Mouse (Mus musculus): ENCODE results near the gene Mtif3. TPM values are rescaled to one million over a fixed set of nuclear protein-coding genes. Genes with fewer than 3 reads are reported as not detected.

Gene Mtif3
- polyA plus RNA-seq, 2 experiments: 6.1 to 13.7 TPM

DNA sequence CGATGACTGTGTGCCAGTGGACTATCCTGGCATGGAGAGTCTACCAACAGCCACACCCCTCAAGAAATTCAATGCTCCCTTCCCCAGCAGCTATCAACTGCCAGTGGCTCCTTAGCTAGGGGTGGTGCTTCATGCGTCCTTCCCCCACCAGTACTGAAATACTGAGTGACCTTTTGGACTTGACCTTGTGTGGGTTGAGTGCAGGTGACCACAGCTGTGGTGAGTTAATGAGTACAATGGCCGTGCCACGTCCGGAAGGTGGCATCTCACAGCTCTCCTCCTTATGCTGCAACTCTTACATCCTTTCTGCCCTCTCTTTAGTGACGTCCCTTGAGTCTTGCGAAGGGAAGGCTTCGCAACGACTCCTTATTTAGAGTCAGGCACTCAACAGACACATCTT, 9.8 kb upstream of the Mtif3 start:
- no peak overlapping the region for H3K4me2 ChIP-seq (ENCODE audit: low read depth)
- 76% methylated on average over 9 of the region's 9 CpGs for WGBS (ENCODE audit: insufficient replicate concordance)
- H3K9ac ChIP-seq (replicated peaks): no peak overlapping the region
- no peaks in the 10 kb centered on the region for H3K9me3 ChIP-seq (ENCODE audit: control insufficient read depth, low read length)
- no peak overlapping the region for H3K4me3 ChIP-seq (ENCODE audit: insufficient read depth in 1 of 2, low read depth in 2 of 2, low read length in 2 of 2)
- H3K27me3 ChIP-seq (ENCODE audit: control insufficient read depth, insufficient read depth, low read length): no peaks in the 10 kb centered on the region
- H3K27ac ChIP-seq: no peak overlapping the region
- TF ChIP-seq EP300 (IDR thresholded peaks at IDR 0.05; ENCODE audit: low read depth) (no peak), CTCF (IDR thresholded peaks at IDR 0.05; ENCODE audit: low read depth) (no peak)
- DNase-seq (ENCODE audit: low read depth in 3 of 3, low spot score in 3 of 3) (no peak), ATAC-seq (ENCODE audit: insufficient read depth) (no peak)
- H3K36me3 ChIP-seq (replicated peaks; ENCODE audit: control insufficient read depth, insufficient read depth, low read depth): no peaks in the 10 kb centered on the region
- peaks cover 0 to 8% of the 10 kb centered on the region in 2 experiments; a peak in 2 of 4 replicates for H3K4me1 ChIP-seq (replicated peaks; ENCODE audit: control insufficient read depth in 2 of 2, insufficient read depth in 2 of 2, low read length in 1 of 2)

DNA sequence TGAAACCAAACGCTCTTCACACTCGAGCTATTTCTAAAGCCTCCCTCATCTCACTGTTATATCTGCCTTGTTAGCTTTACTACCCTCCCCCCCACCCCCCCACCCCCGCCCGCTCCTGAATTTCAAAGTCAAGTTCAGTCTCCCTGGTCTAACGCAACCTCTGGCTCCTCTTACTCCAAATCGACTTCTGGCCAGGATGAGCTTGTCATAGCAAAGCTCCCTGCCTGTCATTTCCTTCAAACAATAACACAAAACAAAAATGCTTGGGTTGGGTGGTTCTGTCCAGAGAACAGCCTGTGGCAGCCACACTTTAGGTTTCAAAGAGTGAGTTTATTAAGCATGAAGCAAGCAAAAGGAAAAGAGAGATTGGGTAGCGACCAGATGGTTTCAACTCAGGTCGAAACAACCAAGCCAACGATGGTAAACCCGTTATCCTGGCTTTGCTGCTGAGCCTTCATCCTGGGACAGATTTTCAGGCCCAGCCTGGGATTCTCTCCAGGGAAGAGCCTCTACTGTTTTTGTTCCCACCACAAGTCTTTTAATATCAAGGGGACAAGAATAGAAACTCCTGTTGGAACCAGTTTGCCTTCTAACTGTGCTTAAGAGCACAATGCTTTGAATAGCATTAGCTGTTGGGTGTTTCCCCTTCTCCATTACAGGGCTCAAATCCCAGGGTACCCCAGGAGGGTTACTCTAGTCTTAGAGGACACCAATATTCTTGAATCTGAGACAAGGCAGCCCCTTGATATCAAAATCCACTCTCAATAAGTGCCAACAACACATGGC, 8.4 kb upstream of the Mtif3 start:
- Histone ChIP-seq H3K4me2 (ENCODE audit: low read depth) (no peak overlapping the region), H3K4me1 (replicated peaks; ENCODE audit: control insufficient read depth in 2 of 2, insufficient read depth in 2 of 2, low read length in 1 of 2) (peaks cover 0 to 8% of the 10 kb centered on the region in 2 experiments; a peak in 2 of 4 replicates), H3K9ac (replicated peaks) (no peak overlapping the region), H3K36me3 (replicated peaks; ENCODE audit: control insufficient read depth, insufficient read depth, low read depth) (no peaks in the 10 kb centered on the region), H3K9me3 (ENCODE audit: control insufficient read depth, low read length) (no peaks in the 10 kb centered on the region), H3K27me3 (ENCODE audit: control insufficient read depth, insufficient read depth, low read length) (no peaks in the 10 kb centered on the region), H3K4me3 (ENCODE audit: insufficient read depth in 1 of 2, low read depth in 2 of 2, low read length in 2 of 2) (no peak overlapping the region), H3K27ac (no peak overlapping the region)
- TF ChIP-seq EP300 (IDR thresholded peaks at IDR 0.05; ENCODE audit: low read depth) (no peak), CTCF (IDR thresholded peaks at IDR 0.05; ENCODE audit: low read depth) (no peak)
- ATAC-seq (ENCODE audit: insufficient read depth): no peak
- no peak for DNase-seq (ENCODE audit: low read depth in 3 of 3, low spot score in 3 of 3)
- 57% methylated on average over 10 of the region's 10 CpGs for WGBS (ENCODE audit: insufficient replicate concordance)

DNA sequence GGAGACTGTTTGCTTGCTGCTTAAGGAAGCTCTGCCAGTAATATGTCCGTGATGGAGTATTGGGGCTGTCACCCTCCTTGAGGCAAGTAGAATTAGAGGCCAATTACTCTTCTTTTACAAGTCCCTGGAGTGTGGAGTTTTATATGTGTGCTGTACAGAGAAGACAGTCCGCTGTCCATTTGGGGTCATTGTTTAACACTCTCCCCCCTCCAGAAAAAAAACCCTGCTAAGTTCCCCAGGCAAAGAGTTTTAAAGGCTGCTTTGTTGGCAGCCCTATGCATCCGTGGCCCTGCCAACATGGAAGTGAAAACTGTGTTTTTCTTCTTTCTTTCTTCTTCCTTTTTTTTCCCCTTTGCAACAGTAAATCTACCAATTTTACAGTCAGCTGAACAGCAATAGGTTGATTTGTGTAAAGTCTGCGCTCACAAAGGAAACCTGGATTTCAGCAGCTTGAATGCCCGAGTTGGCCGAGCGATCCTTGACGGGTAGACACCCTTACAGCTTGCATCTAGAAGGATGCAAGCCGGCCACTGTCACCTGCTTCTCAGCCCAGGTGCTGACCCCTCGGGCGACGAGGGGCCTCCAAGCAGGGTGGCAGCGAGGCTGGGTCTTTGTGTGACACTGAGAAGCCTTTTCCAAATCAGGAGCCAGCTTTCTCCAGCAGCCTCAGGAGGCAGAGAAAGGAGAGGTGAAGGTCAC, 5.2 kb upstream of the Mtif3 start:
- Histone ChIP-seq H3K4me1 (replicated peaks; ENCODE audit: control insufficient read depth in 2 of 2, insufficient read depth in 2 of 2, low read length in 1 of 2) (peaks cover 0 to 11% of the 10 kb centered on the region in 2 experiments; a peak in 2 of 4 replicates), H3K4me3 (ENCODE audit: insufficient read depth in 1 of 2, low read depth in 2 of 2, low read length in 2 of 2) (no peak overlapping the region), H3K9ac (replicated peaks) (no peak overlapping the region), H3K4me2 (ENCODE audit: low read depth) (no peak overlapping the region), H3K9me3 (ENCODE audit: control insufficient read depth, low read length) (no peaks in the 10 kb centered on the region), H3K27ac (no peak overlapping the region), H3K36me3 (replicated peaks; ENCODE audit: control insufficient read depth, insufficient read depth, low read depth) (no peaks in the 10 kb centered on the region), H3K27me3 (ENCODE audit: control insufficient read depth, insufficient read depth, low read length) (no peaks in the 10 kb centered on the region)
- DNase-seq (ENCODE audit: low read depth in 3 of 3, low spot score in 3 of 3) (no peak), ATAC-seq (ENCODE audit: insufficient read depth) (no peak)
- no peak for TF ChIP-seq EP300 (IDR thresholded peaks at IDR 0.05; ENCODE audit: low read depth)
- TF ChIP-seq CTCF (IDR thresholded peaks at IDR 0.05; ENCODE audit: low read depth): no peak
- WGBS (ENCODE audit: insufficient replicate concordance): 64% methylated on average over 13 of the region's 13 CpGs

DNA sequence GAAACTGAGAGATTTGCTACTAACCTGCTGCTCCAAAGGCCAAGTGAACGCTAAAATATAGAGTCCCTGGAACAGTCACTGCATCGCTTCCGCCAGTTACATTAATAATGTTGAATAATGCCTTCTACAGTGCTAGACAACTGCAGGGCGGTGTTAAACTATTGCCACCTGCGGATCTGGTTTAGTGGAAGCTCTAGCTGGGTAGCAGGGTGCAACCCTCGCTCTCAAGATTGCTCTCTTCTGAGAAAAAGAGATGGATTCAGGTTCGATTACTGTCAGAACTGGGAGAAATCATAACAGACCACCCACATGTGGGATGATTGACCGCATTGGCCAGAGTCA, 308 bp upstream of the Mtif3 start:
- H3K36me3 ChIP-seq (replicated peaks; ENCODE audit: control insufficient read depth, insufficient read depth, low read depth): no peaks in the 10 kb centered on the region
- peak overlapping the region; percentile 39 to 66; a peak in 3 of 4 replicates for H3K4me3 ChIP-seq (ENCODE audit: insufficient read depth in 1 of 2, low read depth in 2 of 2, low read length in 2 of 2)
- TF ChIP-seq EP300 (IDR thresholded peaks at IDR 0.05; ENCODE audit: low read depth): no peak
- TF ChIP-seq CTCF (IDR thresholded peaks at IDR 0.05; ENCODE audit: low read depth): no peak
- H3K27ac ChIP-seq: no peak overlapping the region
- no peaks in the 10 kb centered on the region for H3K9me3 ChIP-seq (ENCODE audit: control insufficient read depth, low read length)
- H3K4me2 ChIP-seq (ENCODE audit: low read depth): peak overlapping the region; percentile 78
- ATAC-seq (ENCODE audit: insufficient read depth) (no peak), DNase-seq (ENCODE audit: low read depth in 3 of 3, low spot score in 3 of 3) (no peak)
- WGBS (ENCODE audit: insufficient replicate concordance): 55% methylated on average over 8 of the region's 8 CpGs
- no peak overlapping the region for H3K9ac ChIP-seq (replicated peaks)
- H3K27me3 ChIP-seq (ENCODE audit: control insufficient read depth, insufficient read depth, low read length): no peaks in the 10 kb centered on the region
- peaks cover 5 to 8% of the 10 kb centered on the region in 2 experiments; a peak in 3 of 4 replicates for H3K4me1 ChIP-seq (replicated peaks; ENCODE audit: control insufficient read depth in 2 of 2, insufficient read depth in 2 of 2, low read length in 1 of 2)

DNA sequence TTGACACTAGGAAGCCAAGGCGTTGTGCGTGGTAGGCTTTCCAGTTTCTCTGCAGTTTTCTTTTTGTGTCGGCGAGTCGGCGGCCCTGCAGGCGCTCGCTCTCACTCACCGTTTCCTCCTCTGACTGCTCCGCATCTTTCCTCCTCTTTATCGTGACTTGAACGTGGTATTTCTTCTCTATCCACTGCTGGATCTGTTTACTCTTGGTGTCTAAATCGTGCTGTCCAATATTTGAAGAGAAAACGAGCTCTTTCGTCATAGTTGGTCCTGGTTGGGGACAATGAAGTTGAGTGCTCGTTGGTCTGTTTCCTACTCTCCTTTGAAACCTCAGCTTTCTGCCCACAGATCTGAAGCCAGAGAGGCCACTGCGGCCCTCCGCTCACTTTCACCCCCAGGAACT, 6.9 kb downstream of the Mtif3 start:
- TF ChIP-seq EP300 (IDR thresholded peaks at IDR 0.05; ENCODE audit: low read depth) (no peak), CTCF (IDR thresholded peaks at IDR 0.05; ENCODE audit: low read depth) (no peak)
- H3K9me3 ChIP-seq (ENCODE audit: control insufficient read depth, low read length): no peaks in the 10 kb centered on the region
- peaks cover 27% of the 10 kb centered on the region for H3K36me3 ChIP-seq (replicated peaks; ENCODE audit: control insufficient read depth, insufficient read depth, low read depth)
- DNase-seq (ENCODE audit: low read depth in 3 of 3, low spot score in 3 of 3) (no peak), ATAC-seq (ENCODE audit: insufficient read depth) (no peak)
- H3K27me3 ChIP-seq (ENCODE audit: control insufficient read depth, insufficient read depth, low read length): no peaks in the 10 kb centered on the region
- 81% methylated on average over 18 of the region's 18 CpGs for WGBS (ENCODE audit: insufficient replicate concordance)
- H3K9ac ChIP-seq (replicated peaks): no peak overlapping the region
- H3K4me3 ChIP-seq (ENCODE audit: insufficient read depth in 1 of 2, low read depth in 2 of 2, low read length in 2 of 2): no peak overlapping the region
- no peaks in the 10 kb centered on the region for H3K4me1 ChIP-seq (replicated peaks; ENCODE audit: control insufficient read depth in 2 of 2, insufficient read depth in 2 of 2, low read length in 1 of 2)
- no peak overlapping the region for H3K4me2 ChIP-seq (ENCODE audit: low read depth)
- H3K27ac ChIP-seq: no peak overlapping the region
